Mouse (Mus musculus): Measurements from ENCODE around the gene Rarres1.
A peak's percentile ranks its signal among the peaks of the same experiment; 100 is the strongest.

The Rarres1 gene

DNA sequence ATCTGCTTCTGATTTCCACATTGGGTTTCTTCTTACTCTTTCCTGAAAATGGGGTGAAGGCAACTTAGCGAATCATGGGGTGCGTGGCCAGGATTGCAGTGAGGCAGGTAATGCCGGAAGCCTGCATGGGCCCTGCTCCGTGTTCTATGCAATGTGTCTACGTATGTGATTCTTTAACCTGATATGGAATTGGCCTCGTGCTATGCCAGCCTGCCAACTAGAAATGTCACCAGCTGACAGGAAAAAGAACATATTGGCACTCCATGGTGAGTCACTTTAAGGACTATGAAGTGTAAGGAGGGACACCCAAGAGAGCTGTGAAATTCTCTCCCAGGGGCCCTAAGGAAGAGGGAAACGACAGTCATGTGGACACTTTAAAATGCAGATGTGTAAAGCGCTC lies 22.2 kb downstream of the Rarres1 start:
- no peak for DNase-seq (ENCODE audit: low read depth in 1 of 2, low spot score in 2 of 2)

DNA sequence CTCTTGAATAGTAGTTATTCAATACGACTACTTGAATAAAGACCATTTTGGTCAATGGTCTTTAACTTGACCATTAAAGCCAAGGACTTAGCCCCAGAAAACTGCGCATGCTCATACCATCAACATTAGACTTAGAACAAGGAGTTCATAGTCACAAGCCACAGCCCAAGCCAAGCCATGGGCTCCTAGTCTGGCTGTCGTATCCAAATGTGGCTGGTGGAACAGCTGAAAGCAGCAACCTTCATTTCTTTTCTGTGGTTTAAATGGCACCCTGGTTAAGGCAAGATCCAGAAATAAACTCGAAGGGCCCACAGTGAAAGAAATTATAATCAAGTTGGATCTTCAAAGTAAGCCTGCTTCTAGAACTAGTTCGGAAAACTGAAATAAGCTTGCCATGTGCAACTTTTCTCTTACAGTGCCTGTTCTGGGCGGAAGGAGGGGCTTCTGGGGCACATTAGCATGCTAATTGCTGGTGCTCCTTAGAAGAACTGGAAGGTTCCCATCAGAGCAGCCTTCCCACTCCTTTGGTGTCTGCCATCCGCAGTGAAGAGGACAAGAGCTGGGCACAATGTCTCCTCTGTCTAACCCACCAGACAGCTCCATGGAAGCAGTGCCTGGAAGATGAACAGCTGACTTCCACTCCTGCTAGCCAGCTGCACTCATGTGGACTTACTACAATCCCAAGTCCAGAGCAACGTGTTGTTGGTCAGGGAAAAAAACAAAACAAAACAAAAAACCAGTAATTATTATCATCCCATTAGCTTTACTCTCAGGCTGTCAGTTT lies 23.0 kb downstream of the Rarres1 start:
- DNase-seq (ENCODE audit: low read depth in 1 of 2, low spot score in 2 of 2) = no peak

DNA sequence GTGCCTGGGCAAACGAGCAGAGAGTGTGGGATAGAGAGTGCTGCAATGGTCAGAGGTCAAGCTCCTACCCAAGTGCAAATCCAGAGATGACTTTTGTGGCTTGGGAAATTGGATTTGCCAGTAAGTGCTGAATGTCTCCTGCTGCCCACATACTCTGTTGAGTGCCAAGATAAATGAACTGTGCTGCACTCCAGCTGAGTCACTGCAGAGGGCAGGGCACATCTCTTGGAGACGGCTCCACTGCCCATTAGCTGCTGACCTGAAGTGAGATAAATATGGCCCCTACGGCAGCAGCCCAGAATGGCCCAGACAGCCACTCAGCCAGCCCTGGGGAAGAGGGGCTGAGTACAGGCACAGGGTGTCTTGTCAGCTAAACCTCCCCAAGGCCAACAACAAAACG lies 25.2 kb downstream of the Rarres1 start:
- DNase-seq (ENCODE audit: low read depth in 1 of 2, low spot score in 2 of 2) = no peak

DNA sequence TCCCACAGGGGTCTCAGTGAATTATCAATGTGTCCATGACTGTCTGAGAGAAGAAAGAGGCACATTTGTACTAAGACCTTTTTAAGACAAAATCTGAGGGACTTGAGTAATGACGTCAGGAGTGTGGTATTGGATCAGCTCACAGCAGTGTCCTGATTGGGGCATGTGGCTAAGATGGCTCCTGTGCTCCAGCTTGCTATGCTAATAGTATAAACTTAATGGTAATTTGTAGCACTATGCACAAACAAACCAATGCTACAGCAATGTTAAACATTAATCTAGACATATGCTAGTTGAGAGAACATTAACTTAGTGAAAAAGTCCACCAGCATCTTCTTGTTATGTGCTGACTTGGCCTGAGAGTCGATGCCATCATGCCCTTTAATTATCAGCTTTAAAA lies 30.1 kb downstream of the Rarres1 start:
- no peak for DNase-seq (ENCODE audit: low read depth in 1 of 2, low spot score in 2 of 2)

DNA sequence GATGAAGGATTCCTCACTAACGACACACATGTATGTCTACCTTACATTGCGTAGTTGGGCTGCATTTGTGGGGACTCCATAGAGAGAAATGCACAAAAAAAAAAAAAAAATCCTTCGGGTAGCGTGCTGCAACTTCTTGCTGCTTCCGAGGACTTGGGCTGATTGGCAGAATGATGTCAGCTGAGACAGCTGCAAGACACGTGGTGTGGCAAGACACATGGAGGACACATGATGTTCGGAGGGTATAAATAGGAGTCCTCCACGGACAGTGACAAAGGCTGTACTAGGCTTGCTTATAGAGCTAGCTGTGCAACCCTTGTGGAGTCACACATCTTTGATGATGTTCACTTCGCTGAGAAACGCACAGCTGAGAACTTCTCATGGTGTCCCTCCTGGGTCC lies 32.9 kb downstream of the Rarres1 start:
- DNase-seq (ENCODE audit: low read depth in 1 of 2, low spot score in 2 of 2) = no peak

DNA sequence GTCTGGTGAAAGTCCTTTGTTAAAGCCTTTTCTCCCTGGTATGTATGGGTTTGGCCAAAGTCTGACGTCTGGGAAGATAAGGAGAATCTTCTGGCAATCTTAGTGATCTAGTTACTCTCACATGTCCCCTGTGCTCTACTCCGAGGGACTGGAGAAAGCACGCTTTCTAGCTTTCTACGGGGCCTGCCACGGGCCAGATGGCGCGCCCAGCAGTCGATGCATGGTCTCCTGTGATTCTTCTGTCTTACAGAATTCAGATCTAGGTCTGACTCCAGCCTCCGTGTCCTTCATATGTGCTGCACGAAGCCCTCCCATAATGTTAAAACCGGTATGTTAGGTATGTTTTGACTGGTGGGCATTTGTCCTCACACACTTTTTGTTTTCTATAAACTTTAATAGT lies 35.5 kb downstream of the Rarres1 start:
- no peak for DNase-seq (ENCODE audit: low read depth in 1 of 2, low spot score in 2 of 2)

DNA sequence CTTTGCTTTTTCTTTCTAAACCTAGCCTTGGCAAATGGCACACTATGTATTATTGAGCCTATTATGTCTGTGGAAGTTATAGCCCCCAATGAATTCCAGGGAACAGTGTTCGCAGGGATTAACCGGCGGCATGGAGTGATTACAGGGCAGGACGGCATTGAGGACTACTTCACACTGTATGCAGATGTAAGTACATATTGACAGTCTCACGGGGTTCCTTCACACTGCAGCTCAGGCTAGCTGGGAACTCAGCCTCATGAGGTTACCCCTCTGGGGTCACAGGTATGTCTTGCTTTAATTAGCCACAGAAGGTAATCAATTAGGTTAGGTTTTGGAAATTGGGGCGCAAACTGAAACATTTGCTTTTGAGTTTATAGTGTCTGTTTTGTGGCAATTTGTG lies 41.9 kb downstream of the Rarres1 start:
- DNase-seq (ENCODE audit: low read depth in 1 of 2, low spot score in 2 of 2) = no peak

DNA sequence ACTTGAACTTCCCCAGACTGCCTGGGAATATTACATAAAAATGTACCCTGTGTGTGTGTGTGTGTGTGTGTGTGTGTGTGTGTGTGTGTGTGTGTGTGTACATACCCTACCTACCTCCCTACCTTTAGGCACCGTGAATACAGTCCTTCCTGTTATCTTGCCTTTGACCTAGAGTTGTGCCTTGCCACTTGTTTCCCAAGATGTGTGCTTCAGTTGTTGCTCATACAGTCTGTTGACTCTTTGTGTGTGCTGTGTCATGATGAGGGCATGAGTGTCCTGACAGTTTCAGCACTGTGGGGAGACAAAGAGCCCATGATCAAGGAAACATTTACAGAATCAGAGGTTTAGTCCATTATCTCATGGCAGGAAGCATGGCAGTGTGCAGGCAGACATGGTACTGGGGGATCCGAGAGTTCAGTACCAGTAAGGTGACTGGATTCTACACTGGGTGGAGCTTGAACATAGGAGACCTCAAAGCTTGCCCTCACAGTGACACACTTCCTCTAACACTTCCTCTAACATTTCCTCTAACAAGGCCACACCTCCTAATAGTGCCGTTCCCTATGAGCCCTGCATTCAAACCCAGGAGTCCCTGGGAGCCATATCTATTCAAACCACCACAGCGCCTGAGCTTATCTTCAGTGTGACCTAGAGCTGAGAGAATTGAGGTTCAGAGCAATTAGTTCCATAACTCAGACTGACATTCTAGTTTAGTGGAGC lies 43.8 kb downstream of the Rarres1 start:
- DNase-seq (ENCODE audit: low read depth in 1 of 2, low spot score in 2 of 2) = no peak

DNA sequence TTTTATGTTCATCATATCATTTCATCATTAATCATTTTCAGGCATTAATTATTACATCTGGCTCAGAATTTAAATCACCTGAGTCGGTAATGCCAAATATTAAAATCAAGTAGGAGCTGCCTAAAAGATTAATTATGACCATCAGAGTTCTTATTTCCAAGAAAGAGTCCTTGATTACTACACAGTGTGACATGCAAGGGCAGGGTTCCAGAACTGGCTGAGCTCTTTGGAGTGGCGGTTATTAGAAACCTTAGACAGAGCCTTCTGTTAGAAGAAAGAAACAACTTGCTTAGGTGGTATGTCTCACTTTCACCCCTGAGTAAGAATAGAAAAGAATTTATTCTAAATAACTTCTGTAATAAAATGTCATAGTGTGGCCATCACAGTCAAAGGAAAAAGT lies 48.0 kb downstream of the Rarres1 start:
- DNase-seq (ENCODE audit: low read depth in 1 of 2, low spot score in 2 of 2) = no peak

DNA sequence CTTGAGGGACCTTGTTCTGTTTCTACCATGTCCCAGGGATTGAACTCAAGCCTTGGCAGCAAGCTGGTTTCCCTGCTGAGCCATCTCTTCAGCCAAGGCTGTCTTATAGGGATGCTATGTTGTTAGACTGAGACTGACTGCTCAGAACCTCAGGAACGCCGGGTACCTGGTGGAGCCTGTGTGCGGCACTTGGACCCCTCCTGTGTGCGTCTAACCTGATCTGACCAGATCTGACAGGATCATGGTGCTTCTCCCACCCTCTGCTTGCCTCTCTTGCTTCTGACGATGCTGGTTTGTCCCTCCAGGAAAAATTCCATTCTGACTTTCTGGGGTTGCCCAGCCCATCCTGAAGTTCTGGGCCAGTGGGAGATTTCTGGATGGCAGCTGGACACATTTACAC lies 48.7 kb downstream of the Rarres1 start:
- no peak for DNase-seq (ENCODE audit: low read depth in 1 of 2, low spot score in 2 of 2)

DNA sequence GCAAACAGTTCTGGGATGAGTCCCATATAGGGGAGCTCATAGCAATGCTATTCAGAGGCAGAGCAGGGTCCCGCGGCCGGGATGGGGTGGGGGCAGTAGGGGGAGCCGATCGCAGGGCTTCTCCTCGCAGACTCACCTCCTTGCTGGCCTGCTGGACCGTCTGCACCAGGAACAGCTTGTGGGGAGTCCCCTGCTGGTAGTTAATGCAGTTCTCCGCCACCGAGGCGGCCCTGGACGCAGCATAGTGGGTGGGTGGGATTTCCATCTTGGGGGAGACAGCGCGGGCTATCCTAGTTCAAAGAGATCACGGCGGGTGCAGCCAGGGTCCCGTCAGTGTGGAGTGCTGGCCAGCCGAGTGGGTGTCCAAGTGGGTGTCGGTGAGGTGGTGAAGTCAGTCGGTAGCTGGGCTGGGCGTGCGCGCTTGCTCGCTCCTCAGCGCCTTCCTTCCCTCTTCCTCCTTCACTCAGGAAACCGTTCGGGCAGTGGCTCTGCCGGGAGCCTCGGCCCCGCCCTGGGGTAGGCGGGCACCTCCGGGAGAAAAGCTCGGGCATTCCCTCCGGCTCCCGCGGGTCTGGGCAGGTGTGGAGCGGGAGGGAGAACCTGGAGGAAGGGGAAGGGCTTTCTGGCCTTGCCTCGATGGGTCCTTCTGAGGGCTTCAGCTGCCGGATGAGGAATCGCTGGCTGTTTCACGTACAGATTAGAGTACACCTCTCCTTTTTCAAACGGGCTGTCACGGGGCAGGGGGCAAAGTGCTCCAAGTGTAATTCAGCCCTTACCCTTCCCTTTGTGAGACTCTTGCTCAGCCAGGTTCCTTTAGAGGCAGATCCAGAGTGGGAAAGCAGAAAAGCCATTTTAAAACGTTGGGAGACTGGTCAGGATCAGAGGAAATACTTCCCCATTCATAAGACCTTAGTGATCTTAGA lies 51.6 kb downstream of the Rarres1 start, which contains the start of gene Lxn:
TSS of gene Lxn (minus strand) at position 477 of the 923 bp plus-strand sequence.
- peak; percentile 6 to 19 for DNase-seq (ENCODE audit: low read depth in 1 of 2, low spot score in 2 of 2)

DNA sequence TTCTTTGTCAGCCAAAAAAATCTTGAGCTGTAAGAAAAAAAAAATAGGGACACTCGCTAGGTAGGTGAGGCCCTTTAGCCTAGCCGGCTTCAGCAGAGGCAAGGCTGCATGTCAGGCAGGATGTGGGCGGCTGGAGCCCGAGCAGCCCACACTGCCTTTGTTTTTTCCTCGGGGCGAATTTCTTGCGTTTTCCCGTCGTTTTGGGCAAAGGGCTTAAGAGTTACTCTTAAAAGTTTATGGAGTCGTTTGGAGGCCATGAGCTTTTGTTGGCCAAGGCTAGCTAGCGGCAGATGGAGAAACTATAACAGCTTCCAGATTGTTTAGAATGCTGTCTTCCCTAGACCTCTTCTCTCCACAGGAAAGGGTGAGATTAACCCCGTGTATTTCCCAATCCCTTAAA lies 52.3 kb downstream of the Rarres1 start:
- DNase-seq (ENCODE audit: low read depth in 1 of 2, low spot score in 2 of 2) = no peak

DNA sequence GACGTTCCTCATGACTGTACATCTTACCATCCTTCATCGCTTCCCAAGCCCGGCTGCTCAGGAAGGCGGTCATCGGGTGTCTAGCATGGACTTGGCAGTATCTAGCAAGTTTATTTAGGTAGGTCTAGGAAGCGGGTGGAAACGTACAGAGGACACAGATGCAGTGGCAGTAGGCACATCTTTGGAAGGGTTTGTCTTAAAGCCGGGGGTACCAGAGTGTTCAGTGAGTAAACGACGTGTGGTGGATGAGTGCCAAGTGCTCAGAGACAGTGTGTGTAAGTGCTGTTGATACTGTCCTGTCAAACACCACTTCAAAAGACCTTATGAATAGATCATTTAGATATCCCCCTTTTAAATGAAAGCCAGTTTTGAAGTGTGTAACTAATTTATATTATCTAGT lies 52.7 kb downstream of the Rarres1 start:
- DNase-seq (ENCODE audit: low read depth in 1 of 2, low spot score in 2 of 2) = no peak

DNA sequence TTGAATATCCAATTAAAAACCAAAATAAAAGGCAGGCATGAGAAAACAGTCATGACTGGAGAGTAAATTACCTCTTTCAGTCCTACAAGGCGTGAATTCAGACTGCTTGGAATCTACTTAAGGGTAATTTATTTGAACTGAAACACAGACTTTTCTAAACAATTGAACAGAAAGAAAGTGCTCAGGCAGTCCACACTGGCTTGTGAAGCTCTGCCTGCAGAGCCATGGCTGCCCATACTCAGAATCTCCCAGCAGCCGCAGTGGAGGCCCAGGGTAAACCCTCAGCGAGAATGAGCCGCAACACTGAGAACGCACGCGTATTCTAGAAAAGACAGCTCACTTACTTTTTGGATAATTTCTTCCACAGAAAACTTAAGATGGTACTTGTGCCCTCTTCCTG lies 53.3 kb downstream of the Rarres1 start:
- no peak for DNase-seq (ENCODE audit: low read depth in 1 of 2, low spot score in 2 of 2)

DNA sequence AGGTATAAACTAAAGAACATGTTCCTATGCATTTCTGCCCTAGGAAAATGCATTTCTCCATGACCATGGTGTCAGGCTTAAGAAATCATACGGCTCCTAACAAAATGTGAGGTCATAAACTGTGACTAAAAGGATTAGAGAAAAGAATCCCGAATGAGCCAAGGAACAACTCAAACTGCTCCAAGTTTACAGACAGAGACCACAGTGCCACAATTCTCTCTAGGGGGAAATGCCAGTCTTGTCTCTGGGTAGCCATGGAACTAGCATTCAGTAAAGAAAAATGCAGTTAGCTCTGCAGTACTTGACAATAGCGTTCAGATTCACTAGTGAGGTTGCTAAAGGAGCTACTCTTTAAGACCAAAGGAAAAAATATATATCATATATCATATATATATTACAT lies 55.4 kb downstream of the Rarres1 start:
- no peak for DNase-seq (ENCODE audit: low read depth in 1 of 2, low spot score in 2 of 2)

DNA sequence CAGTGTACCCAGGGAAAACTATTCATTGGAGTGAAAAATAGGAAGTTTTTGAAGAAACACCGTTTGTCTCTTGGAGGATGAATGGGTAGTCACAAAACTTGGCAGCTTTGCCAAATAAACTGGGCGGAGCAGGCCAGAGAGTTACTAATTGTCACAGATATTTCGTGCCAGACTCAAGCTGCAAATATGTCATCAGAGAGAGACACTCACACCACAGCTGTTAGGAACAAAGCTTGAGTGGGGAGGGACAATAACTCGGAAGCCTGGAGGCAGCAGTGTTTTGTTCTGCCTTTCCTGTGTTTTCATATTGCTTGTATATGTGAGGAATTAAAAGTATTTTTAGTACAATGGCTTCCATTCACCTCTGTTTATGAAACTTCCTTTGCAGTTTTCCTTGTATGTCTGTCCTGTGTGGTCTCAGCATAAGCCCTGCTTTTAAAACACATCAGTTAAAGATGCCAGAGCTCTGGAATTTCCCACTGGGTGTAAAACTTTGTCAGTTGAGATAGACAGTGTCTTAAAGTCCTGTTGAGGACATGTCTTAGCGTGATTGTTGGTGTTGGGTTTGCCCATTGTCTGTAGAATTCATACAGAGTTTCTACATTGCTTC lies 64.6 kb downstream of the Rarres1 start:
- DNase-seq (ENCODE audit: low read depth in 1 of 2, low spot score in 2 of 2) = no peak

DNA sequence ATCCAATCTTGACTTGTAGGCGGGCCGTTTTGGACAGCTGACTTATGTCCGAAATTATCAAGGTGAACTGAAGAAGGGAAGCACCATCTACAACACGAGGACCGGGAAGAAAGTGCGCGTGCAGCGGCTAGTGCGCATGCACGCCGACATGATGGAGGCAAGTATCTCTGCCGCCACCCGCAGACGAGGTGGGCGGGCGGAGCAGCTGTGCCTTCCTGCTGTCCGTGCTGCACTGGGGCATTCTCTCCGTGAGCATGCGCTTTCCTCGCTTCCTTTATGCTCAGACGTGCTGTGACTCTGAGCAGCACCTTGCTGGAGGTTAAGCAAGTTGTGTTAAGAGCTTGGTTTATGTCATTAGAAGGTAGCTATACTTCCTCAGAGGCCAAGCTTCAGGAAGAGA lies 65.7 kb downstream of the Rarres1 start:
- DNase-seq (ENCODE audit: low read depth in 1 of 2, low spot score in 2 of 2) = no peak

DNA sequence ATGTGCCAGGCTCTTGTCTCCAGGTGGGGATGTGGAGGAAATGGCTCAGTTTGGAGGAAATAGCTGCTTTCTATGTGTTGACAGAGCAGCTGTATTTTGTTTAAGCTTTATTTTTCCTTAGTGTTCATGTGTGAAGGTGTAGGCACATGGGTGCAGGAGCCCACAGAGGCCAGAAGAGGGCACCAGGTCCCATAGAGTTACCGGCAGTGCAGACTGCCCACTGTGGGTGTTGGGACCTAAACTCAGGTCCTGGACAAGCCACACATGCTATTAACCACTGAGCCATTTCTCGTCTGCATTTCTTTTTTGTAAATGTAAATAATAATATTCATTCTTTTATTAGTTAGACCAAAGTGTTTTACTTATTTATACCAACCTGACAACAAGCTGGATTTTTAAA lies 68.2 kb downstream of the Rarres1 start:
- no peak for DNase-seq (ENCODE audit: low read depth in 1 of 2, low spot score in 2 of 2)

DNA sequence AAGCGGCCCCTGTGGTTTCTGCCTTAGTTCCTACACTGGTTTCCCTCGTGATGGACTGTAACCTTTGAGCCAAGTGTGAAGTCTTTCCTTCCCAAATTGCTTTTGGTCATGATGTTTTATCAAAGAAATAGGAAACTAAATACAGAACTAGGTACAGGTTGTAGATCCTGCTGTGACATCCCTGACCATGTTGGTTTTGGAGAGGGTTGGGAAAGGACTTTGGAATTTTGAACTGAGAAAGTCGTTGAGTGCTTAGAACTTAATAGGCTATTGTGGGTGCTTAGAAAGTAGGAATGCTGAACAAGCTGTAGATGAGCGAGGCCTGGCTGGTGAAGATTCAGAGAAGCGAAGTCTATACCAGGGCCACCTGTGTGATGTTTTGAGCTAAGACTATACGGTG lies 81.3 kb downstream of the Rarres1 start:
- no peak for DNase-seq (ENCODE audit: low read depth in 1 of 2, low spot score in 2 of 2)

DNA sequence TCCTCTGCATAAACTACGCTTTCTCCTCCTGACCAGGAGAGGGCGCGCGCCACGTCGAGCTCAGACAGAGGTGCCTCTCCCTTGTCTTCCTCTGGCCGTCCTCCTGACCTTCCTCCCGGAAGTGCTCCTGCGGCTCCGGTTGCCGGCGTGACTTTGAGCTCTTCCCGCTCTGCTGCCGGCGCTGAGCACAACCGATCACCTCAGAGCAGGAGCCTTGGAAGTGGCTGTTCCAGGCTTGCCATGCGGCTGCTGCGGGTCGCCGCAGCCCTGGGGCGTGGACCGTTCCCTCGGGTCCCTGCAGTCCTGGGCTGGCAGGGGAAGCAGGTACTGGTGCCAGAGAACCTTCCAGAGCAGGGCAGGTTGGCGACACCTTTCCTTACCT lies 85.3 kb downstream of the Rarres1 start, which contains the start of gene Gfm1:
TSS of gene Gfm1 (plus strand) at position 98 of the 382 bp plus-strand sequence.
- peak; percentile 54 to 63 for DNase-seq (ENCODE audit: low read depth in 1 of 2, low spot score in 2 of 2)

DNA sequence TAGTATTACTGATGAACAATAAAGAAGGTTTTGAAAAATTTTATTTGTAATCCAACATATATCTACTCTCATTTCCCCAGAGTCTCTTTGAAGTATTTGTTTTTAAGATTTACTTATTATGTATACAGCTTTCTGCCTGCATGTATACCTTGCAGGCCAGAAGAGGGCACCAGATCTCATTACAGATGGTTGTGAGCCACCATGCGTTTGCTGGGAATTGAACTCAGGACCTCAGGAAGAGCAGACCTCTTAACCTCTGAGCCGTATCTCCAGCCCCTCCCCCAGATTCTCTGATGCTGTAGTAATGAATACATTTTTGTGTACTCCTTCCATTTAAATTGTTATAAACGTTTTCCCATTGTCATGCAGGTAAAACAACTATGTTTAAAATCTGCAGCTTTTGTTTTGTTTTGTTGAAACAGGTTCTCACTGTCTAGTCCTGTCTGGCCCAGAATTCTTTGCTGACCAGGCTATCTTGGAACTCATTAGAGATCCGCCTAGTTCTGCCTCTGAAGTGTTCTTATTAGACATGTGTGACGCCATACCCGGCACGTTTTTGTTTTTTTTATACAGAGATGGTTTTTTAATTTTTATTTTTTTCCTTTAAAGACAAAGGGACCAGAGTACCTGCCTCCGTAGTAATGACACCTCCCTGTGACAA lies 85.9 kb downstream of the Rarres1 start:
- no peak for DNase-seq (ENCODE audit: low read depth in 1 of 2, low spot score in 2 of 2)
